Mouse (Mus musculus): ENCODE results near the gene Slfnl1. TPM values are rescaled to one million over a fixed set of nuclear protein-coding genes. Genes with fewer than 3 reads are reported as not detected.

Gene Slfnl1
- polyA plus RNA-seq, 1 experiment = 0.35 TPM

DNA sequence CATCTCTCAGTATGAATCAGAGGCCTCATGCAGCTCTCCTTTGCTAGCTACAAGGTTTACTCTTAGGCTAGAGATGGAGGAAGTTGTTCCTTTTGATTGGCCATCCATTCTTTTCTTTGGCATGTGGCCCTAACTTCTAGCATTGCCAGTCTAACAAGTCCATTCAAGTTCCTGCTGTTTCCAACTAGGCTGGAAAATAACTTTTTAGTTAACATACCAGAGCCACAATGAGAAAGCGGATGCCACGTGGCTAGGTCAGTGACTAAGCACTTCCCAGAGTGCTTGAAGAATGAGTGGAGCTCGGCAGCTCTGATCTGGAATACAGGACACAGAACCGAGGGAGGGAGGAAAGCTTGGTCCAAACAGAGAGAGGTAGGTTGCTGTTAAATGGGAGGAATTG, 14.7 kb upstream of the Slfnl1 start:
- no peak overlapping the region for H3K27ac ChIP-seq (ENCODE audit: control insufficient read depth, insufficient read depth, low read length)
- DNase-seq = no peak
- no peaks in the 10 kb centered on the region for H3K27me3 ChIP-seq (ENCODE audit: control insufficient read depth, insufficient read depth, low read length)
- H3K4me1 ChIP-seq (replicated peaks; ENCODE audit: control insufficient read depth, insufficient read depth, low read length) = no peaks in the 10 kb centered on the region
- H3K36me3 ChIP-seq (ENCODE audit: control insufficient read depth, insufficient read depth, low read length) = peaks cover 33% of the 10 kb centered on the region
- TF ChIP-seq POLR2A (IDR thresholded peaks at IDR 0.05; ENCODE audit: control insufficient read depth, extremely low read depth, insufficient read depth, low read length, poor library complexity) = no peak
- no peak for TF ChIP-seq CTCF (IDR thresholded peaks at IDR 0.05; ENCODE audit: borderline replicate concordance, control insufficient read depth, extremely low read depth, insufficient read depth, low read length, poor library complexity)
- no peak overlapping the region for H3K4me3 ChIP-seq (ENCODE audit: control insufficient read depth, insufficient read depth, low read length)
- WGBS = 84% methylated on average over 4 of the region's 4 CpGs

- H3K4me1 ChIP-seq (replicated peaks; ENCODE audit: control insufficient read depth, insufficient read depth, low read length) = no peaks in the 10 kb centered on the region
- no peak overlapping the region for H3K4me3 ChIP-seq (ENCODE audit: control insufficient read depth, insufficient read depth, low read length)
- WGBS = 97% methylated on average over 5 of the region's 5 CpGs
- peaks cover 34% of the 10 kb centered on the region for H3K36me3 ChIP-seq (ENCODE audit: control insufficient read depth, insufficient read depth, low read length)
- DNase-seq = no peak
- no peak overlapping the region for H3K27ac ChIP-seq (ENCODE audit: control insufficient read depth, insufficient read depth, low read length)
- no peaks in the 10 kb centered on the region for H3K27me3 ChIP-seq (ENCODE audit: control insufficient read depth, insufficient read depth, low read length)
- TF ChIP-seq CTCF (IDR thresholded peaks at IDR 0.05; ENCODE audit: borderline replicate concordance, control insufficient read depth, extremely low read depth, insufficient read depth, low read length, poor library complexity) = no peak
- TF ChIP-seq POLR2A (IDR thresholded peaks at IDR 0.05; ENCODE audit: control insufficient read depth, extremely low read depth, insufficient read depth, low read length, poor library complexity) = no peak
Measured at GRCm38 (mm10) chr4:120521761-120522160, 10.3 kb upstream of the Slfnl1 start.

DNA sequence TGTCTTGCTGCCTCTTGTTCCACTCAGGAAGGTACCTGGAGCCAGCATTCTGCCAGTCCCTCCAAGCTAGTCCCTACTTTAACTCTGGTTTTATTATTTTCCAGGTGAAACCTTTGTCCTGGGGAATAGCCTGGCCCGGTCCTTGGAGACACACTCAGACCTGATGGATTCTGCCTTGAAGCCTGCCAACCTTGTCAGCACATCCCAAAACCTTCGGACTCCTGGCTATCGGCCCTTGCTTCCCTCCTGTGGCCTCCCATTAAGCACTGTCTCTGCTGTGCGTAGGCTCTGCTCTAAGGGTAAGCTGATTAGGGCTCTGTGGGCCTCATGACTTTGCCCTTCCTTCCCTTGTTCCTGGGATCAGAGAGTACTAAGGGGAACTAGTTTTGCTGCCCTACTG, 9.7 kb upstream of the Slfnl1 start:
- Histone ChIP-seq H3K4me3 (ENCODE audit: control insufficient read depth, insufficient read depth, low read length) (no peak overlapping the region), H3K27ac (ENCODE audit: control insufficient read depth, insufficient read depth, low read length) (no peak overlapping the region), H3K4me1 (replicated peaks; ENCODE audit: control insufficient read depth, insufficient read depth, low read length) (no peaks in the 10 kb centered on the region), H3K36me3 (ENCODE audit: control insufficient read depth, insufficient read depth, low read length) (peaks cover 28% of the 10 kb centered on the region), H3K27me3 (ENCODE audit: control insufficient read depth, insufficient read depth, low read length) (no peaks in the 10 kb centered on the region)
- 96% methylated on average over 4 of the region's 4 CpGs for WGBS
- no peak for DNase-seq
- TF ChIP-seq POLR2A (IDR thresholded peaks at IDR 0.05; ENCODE audit: control insufficient read depth, extremely low read depth, insufficient read depth, low read length, poor library complexity) (no peak), CTCF (IDR thresholded peaks at IDR 0.05; ENCODE audit: borderline replicate concordance, control insufficient read depth, extremely low read depth, insufficient read depth, low read length, poor library complexity) (no peak)

DNA sequence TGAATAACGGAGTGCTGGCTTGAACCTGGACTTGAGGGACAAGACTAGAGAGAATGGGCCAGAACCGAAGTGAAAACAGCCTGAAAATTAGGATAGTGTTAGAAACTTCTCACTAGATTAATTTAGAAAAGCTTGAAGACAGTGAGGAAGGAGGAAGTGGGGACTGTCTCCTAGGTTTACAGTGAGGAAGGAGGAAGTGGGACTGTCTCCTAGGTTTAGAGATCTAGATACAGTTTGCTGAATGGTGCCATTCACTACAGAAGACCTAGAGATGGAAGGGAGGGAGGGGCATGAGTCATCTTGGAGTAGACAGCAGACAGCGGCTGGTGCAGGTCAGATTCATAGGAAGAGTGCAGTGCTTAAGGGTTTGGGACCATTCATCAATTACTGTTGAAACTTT, 8.9 kb upstream of the Slfnl1 start:
- H3K27me3 ChIP-seq (ENCODE audit: control insufficient read depth, insufficient read depth, low read length) = no peaks in the 10 kb centered on the region
- WGBS = 92% methylated on average over 3 of the region's 3 CpGs
- TF ChIP-seq CTCF (IDR thresholded peaks at IDR 0.05; ENCODE audit: borderline replicate concordance, control insufficient read depth, extremely low read depth, insufficient read depth, low read length, poor library complexity) (no peak), POLR2A (IDR thresholded peaks at IDR 0.05; ENCODE audit: control insufficient read depth, extremely low read depth, insufficient read depth, low read length, poor library complexity) (no peak)
- H3K36me3 ChIP-seq (ENCODE audit: control insufficient read depth, insufficient read depth, low read length) = peaks cover 29% of the 10 kb centered on the region
- H3K27ac ChIP-seq (ENCODE audit: control insufficient read depth, insufficient read depth, low read length) = no peak overlapping the region
- H3K4me3 ChIP-seq (ENCODE audit: control insufficient read depth, insufficient read depth, low read length) = no peak overlapping the region
- no peak for DNase-seq
- H3K4me1 ChIP-seq (replicated peaks; ENCODE audit: control insufficient read depth, insufficient read depth, low read length) = no peaks in the 10 kb centered on the region

DNA sequence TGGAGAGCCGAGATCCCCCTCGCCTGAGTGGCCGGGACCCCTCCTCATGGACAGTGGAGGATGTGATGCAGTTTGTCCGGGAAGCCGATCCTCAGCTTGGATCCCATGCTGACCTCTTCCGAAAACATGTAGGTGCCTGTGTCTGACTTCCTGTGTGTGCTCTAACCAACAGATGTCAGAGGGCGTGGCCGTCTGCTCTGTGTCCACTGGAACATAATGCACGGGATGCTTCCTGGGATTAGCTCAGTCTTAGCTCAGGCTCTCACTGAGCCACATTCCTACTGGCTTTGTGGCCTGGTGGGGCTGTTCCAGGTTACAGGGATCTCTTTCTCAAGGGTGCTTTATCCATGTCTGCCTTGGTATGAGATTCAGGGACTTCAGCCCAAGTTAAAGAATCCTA, 3.9 kb upstream of the Slfnl1 start:
- no peak for DNase-seq
- no peak overlapping the region for H3K27ac ChIP-seq (ENCODE audit: control insufficient read depth, insufficient read depth, low read length)
- H3K36me3 ChIP-seq (ENCODE audit: control insufficient read depth, insufficient read depth, low read length) = peaks cover 26% of the 10 kb centered on the region
- no peaks in the 10 kb centered on the region for H3K4me1 ChIP-seq (replicated peaks; ENCODE audit: control insufficient read depth, insufficient read depth, low read length)
- H3K27me3 ChIP-seq (ENCODE audit: control insufficient read depth, insufficient read depth, low read length) = no peaks in the 10 kb centered on the region
- H3K4me3 ChIP-seq (ENCODE audit: control insufficient read depth, insufficient read depth, low read length) = no peak overlapping the region
- TF ChIP-seq POLR2A (IDR thresholded peaks at IDR 0.05; ENCODE audit: control insufficient read depth, extremely low read depth, insufficient read depth, low read length, poor library complexity) (no peak), CTCF (IDR thresholded peaks at IDR 0.05; ENCODE audit: borderline replicate concordance, control insufficient read depth, extremely low read depth, insufficient read depth, low read length, poor library complexity) (no peak)
- 96% methylated on average over 9 of the region's 9 CpGs for WGBS

DNA sequence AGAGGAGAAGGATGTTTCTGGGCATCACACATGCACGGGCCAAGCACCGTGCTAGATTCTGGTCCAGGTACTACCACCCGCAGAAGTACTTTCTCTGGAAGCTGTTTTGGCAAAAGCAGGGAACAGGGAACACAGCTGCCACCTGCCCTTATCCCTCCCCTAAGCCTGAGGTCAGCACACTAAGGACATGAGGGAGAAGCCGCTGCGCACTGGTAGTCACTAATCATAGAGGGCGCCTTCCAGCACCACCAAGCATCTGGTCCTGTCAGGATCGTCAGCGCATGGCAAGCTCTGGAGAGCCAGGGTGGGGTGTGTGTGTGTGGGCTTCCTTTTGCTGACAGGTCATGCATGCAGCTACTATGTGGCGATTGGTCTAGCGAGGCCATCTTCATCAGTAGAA, 6.6 kb downstream of the Slfnl1 start:
- Histone ChIP-seq H3K36me3 (ENCODE audit: control insufficient read depth, insufficient read depth, low read length) (peaks cover 25% of the 10 kb centered on the region), H3K4me1 (replicated peaks; ENCODE audit: control insufficient read depth, insufficient read depth, low read length) (no peaks in the 10 kb centered on the region), H3K27ac (ENCODE audit: control insufficient read depth, insufficient read depth, low read length) (no peak overlapping the region), H3K27me3 (ENCODE audit: control insufficient read depth, insufficient read depth, low read length) (no peaks in the 10 kb centered on the region), H3K4me3 (ENCODE audit: control insufficient read depth, insufficient read depth, low read length) (no peak overlapping the region)
- 98% methylated on average over 10 of the region's 10 CpGs for WGBS
- no peak for DNase-seq
- TF ChIP-seq POLR2A (IDR thresholded peaks at IDR 0.05; ENCODE audit: control insufficient read depth, extremely low read depth, insufficient read depth, low read length, poor library complexity) (no peak), CTCF (IDR thresholded peaks at IDR 0.05; ENCODE audit: borderline replicate concordance, control insufficient read depth, extremely low read depth, insufficient read depth, low read length, poor library complexity) (no peak)

DNA sequence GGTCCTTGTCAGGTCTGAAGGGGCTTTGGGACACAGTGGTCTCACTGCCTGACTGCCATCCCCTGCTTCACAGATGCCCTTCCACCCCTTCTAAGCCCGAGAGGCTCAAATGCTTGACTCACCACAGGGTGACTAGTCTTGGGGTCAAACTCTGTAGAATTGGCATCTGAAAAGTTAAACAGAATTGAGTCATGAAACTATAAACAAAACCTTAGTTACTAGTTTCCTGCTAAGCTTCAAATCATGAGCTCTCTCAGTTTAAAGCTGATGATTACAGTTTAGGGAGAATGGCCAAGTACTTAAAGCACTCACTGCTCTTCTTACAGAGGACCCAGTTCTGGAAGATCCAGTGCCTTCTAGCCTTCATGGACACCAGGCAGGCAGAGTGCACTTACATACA, 12.9 kb downstream of the Slfnl1 start:
- no peak for TF ChIP-seq CTCF (IDR thresholded peaks at IDR 0.05; ENCODE audit: borderline replicate concordance, control insufficient read depth, extremely low read depth, insufficient read depth, low read length, poor library complexity)
- no peak for TF ChIP-seq POLR2A (IDR thresholded peaks at IDR 0.05; ENCODE audit: control insufficient read depth, extremely low read depth, insufficient read depth, low read length, poor library complexity)
- 90% methylated on average over 1 of the region's 1 CpGs for WGBS
- H3K4me1 ChIP-seq (replicated peaks; ENCODE audit: control insufficient read depth, insufficient read depth, low read length) = no peaks in the 10 kb centered on the region
- peaks cover 57% of the 10 kb centered on the region for H3K36me3 ChIP-seq (ENCODE audit: control insufficient read depth, insufficient read depth, low read length)
- H3K27ac ChIP-seq (ENCODE audit: control insufficient read depth, insufficient read depth, low read length) = no peak overlapping the region
- H3K27me3 ChIP-seq (ENCODE audit: control insufficient read depth, insufficient read depth, low read length) = no peaks in the 10 kb centered on the region
- no peak for DNase-seq
- no peak overlapping the region for H3K4me3 ChIP-seq (ENCODE audit: control insufficient read depth, insufficient read depth, low read length)
